Mouse (Mus musculus) v-Abl transformed pro-B cells (cell line): ENCODE results near the gene H2-Q6.
"Not testable (repeated sequence)": the region's sequence is repeated elsewhere in the genome, so short reads cannot be mapped to it uniquely, and the experiment has no call there.

Source experiments
- in situ Hi-C, 2 experiments: fragments of 400-800 bp; cut with MboI; formaldehyde crosslinking; loops; one replicate each; pipeline ENCODE4 v1.15.1; 2025; ENCODE audit not compliant: unreplicated experiment in 2 of 2

The H2-Q6 gene

DNA sequence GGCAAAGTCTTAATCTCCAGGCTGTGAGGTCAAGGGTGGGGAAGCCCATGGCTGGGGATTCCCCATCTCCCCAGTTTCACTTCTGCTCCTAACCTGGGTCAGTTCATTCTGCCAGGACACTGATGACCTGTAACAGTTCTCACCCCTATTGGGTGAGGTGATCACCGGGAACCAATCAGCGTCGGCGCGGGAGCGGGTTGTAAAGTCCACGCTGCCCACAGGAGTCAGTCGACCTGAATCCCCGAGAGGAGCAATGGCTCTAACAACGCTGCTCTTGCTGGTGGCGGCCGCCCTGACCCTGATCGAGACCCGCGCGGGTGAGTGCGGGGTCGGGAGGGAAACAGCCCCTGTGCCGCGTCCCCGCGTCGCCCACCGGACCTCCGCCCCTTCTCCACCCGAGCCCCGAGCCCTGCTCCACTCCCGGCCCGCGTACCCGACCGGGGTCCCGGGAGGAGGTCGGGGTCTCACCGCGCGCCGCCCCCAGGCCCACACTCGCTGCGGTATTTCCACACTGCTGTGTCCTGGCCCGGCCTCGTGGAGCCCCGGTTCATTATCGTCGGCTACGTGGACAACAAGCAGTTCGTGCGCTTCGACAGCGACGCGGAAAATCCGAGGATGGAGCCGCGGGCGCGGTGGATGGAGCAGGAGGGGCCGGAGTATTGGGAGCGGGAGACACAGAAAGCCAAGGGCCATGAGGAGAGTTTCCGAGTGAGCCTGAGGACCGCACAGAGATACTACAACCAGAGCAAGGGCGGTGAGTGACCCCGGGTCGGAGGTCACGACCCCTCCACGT, at the start of gene H2-Q6:
Gene H2-Q6, plus strand, starts transcription at position 227 of the 793 bp plus-strand sequence.
- in situ Hi-C loops, result not testable (repeated sequence)

DNA sequence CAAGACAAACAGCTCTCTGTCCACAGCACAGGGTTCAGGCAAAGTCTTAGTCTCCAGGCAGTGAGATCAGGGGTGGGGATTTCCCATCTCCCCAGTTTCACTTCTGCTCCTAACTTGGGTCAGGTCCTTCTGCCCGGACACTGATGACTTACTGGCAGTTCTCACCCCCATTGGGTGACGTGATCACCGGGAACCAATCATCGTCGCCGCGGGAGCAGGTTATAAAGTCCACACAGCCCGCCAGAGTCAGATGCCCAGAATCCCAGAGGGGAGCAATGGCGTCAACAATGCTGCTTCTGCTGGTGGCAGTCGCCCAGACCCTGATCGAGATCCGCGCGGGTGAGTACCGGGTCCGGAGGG, 45.3 kb upstream of the H2-Q6 start, which contains the start of gene H2-Q4:
Gene H2-Q4, plus strand, starts transcription at position 249 of the 360 bp plus-strand sequence.
- in situ Hi-C loops, result loop anchor here in 1 of 2 experiments (5.0 to 25.0 kb wide), 2 partner anchors 62 to 1367 kb away; partner anchors contain the start of genes H2-K1 and Ring1

GRCm38 (mm10) chr17:35379729-35380451, 44.8 kb upstream of the H2-Q6 start:
- in situ Hi-C loops, result loop anchor here in 1 of 2 experiments (5.0 to 25.0 kb wide), 2 partner anchors 63 to 1368 kb away; partner anchors contain the start of genes H2-K1 and Ring1

DNA sequence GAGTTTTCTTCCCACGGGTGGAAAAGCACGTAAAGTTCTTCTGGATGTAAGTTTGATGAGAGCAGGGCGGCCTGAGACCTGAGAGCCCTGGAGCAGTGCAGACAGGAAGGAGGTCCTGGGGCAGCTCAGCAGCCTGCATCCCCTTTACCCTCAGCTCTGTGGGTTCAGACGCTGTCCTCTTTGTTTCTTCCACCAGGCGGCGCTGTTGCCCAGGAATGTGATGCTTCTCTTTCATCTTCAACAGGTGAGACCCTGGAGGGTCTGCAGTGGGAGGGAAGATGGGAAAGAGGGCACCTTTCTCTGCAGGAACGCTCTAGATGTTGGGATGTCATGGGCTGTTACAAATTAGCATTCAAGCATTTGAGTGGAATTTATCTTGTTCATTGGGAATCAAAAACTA, 34.9 kb upstream of the H2-Q6 start:
- in situ Hi-C loops, result loop anchor here in 1 of 2 experiments (25.0 kb wide), 1 partner anchor 1377 kb away; the partner anchor contains the start of genes H2-K1 and Ring1

GRCm38 (mm10) chr17:35392671-35393070, 32.0 kb upstream of the H2-Q6 start:
- in situ Hi-C loops, result loop anchor here in 1 of 2 experiments (25.0 kb wide), 1 partner anchor 1380 kb away; the partner anchor contains the start of genes H2-K1 and Ring1

- in situ Hi-C loops, result loop anchor here in 1 of 2 experiments (25.0 kb wide), 1 partner anchor 1382 kb away; the partner anchor contains the start of genes H2-K1 and Ring1
These were observed 30.5 kb upstream of the H2-Q6 start for GRCm38 (mm10) chr17:35393864-35394800.

DNA sequence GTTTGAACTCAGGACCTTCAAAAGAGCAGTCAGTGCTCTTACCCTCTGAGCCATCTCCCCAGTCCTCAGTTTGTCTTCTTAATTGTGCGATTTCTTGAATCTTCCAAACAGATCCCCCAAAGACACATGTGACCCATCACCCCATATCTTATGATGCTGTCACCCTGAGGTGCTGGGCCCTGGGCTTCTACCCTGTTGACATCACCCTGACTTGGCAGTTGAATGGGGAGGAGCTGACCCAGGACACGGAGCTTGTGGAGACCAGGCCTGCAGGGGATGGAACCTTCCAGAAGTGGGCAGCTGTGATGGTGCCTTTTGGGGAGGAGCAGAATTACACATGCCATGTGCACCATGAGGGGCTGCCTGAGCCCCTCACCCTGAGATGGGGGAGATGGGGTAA, 27.7 kb upstream of the H2-Q6 start:
- in situ Hi-C loops, result loop anchor here in 1 of 2 experiments (25.0 kb wide), 1 partner anchor 1385 kb away; the partner anchor contains the start of genes H2-K1 and Ring1

DNA sequence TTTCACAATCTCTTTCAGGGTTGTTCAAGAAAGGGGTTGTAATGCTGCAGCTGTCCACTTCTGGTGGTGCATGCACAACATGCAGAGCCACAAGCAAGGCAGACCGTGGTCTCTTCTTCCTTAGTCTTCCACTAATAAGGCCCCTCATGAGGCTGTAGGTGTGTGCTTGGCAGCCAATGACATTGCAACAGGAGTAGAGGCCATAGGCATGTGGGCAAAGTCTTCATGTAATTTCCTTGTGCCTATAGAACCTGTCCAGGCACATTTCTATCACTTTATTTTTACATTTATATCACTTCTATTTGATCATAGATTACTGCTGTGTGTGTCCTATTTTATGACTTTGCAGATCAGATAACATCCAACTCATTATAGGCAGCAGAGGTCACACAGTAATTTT, 11.6 kb upstream of the H2-Q6 start:
- in situ Hi-C loops, result not testable (repeated sequence)

DNA sequence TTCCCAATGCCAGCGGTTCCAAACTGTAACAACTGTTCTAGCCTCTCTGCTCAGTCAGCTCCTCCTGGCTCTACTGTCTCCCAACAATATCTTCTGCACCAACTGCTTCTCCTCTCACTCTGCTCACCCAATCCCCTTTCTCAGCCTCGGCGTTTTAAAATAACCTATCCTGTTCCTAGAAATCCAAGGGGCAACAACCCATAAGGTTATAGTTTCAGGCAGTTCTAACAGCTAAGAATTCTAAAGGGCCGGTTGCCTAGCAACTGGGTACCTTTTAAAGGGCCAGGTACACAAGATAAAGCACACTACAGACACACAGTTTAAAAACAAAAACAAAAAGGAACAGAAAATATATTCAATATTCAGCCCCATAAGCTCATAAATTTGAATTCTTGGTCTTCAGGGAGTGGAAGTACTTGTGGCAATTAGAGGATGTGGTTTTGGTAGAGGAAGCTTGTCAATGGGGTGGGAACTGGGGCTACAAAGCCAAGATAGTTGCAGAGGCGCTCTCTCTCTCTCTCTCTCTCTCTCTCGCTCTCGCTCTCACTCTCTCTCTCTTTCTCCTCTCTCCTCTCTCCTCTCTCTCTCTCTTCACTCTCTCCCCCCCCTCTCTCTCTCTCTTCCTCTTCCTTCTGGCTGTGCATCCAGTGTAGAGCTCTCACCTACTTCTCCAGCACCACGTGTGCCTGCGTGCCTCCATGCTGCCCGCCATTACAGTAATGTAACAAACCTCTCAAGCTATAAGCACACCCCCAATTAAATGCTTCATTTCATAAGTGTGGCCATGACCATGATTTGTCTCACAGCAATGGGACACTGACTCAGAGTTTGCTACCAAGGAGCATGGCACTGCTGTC, 9.1 kb upstream of the H2-Q6 start:
- in situ Hi-C loops, result not testable (repeated sequence)

DNA sequence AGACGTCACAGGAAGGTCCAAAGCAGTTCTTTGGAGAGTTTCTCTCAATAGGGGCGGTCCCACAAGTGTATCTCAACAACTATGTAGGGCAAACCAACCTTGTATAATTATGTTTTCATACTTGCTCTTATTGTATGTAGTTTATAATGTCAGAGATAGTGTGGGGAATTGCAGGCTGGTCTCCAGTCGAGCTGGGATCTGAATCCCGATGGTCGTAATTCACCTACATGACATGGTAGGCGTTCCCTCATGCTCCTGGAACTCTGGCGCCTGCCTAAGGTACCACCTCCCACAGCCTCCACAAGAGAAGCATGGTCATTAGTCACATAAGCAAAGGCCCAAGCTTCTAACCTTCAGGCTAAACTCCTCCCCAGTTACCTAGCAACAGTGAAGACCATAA, 5.9 kb upstream of the H2-Q6 start:
- in situ Hi-C loops, result no loop called here

DNA sequence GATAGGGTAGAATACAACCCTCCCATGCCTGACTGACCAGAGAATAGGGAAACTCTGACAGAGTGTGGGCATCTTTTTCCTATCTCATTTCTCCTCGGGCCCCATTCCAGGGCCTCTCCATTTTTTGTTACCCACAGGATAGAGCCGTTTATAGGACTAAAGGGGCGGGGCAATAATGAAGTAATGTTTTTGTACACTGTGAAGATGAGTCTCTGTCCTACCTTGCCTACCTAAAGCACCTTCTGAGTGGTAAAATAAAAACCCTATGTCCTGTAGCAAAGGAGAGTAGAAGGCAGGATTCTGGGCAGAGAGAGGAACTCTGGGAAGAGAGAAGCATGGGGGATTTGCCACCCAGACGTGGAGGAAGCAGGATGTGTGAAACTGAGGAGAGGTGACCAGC, 5.1 kb upstream of the H2-Q6 start:
- in situ Hi-C loops, result not testable (repeated sequence)

DNA sequence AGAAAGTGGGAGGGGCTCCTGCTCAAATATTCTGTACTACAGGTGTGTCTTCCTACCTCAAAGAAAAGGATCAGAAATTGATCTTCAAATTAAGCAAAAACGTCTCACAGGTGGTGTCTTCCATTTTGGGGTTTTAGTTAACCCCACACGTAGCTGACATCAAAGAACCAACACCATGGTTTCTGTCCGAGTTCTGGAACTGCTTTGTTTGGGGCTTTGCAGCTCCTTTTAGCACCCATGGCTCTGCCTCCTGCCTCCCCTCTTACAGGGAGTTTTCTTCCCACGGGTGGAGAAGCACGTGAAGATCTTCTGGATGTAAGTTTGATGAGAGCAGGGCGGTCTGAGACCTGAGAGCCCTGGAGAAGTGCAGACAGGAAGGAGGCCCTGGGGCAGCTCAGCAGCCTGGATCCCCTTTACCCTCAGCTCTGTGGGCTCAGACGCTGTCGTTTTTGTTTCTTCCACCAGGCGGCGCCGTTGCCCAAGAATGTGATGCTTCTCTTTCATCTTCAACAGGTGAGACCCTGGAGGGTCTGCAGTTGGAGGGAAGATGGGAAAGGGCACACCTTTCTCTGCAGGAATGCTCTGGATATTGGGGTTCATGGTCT, 4.3 kb upstream of the H2-Q6 start:
- in situ Hi-C loops, result not testable (repeated sequence)

DNA sequence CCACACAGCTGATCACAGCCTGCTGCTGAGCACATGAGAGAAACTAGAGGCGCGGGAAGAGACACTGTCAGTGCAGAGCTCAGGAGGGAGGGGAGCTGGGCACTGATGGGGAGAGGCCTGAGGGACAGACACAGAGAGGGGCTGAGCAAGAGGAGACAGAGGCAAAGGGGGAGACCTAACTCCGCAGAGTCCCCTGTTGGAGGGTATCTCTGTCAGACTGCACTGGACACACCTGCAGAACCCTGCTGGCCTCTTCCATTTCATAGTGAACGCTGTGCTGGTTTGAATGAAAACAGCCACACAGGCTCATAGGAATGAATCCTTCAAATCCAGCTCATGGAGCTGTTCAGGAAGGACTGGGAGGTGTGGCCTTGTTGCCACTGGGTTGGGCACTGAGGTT, 3.3 kb upstream of the H2-Q6 start:
- in situ Hi-C loops, result not testable (repeated sequence)

DNA sequence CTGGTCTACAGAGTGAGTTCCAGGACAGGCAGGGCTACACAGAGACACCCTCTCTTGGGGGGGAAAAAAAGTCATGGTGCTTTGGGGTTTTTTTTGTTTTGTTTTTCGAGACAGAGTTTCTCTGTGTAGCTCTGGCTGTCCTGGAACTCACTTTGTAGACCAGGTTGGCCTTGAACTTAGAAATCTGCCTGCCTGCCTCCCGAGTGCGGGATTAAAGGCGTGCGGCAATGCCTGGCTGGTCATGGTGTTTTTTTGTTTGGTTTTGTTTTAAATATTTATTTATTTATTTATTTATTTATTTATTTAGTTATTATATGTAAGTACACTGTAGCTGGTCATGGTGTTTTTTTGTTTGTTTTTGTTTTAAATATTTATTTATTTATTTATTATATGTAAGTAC, 2.3 kb upstream of the H2-Q6 start:
- in situ Hi-C loops, result not testable (repeated sequence)

GRCm38 (mm10) chr17:35423131-35423810, 1.4 kb upstream of the H2-Q6 start:
- in situ Hi-C loops, result not testable (repeated sequence)

- in situ Hi-C loops, result not testable (repeated sequence)
These were observed 544 bp upstream of the H2-Q6 start for GRCm38 (mm10) chr17:35424106-35424505.

DNA sequence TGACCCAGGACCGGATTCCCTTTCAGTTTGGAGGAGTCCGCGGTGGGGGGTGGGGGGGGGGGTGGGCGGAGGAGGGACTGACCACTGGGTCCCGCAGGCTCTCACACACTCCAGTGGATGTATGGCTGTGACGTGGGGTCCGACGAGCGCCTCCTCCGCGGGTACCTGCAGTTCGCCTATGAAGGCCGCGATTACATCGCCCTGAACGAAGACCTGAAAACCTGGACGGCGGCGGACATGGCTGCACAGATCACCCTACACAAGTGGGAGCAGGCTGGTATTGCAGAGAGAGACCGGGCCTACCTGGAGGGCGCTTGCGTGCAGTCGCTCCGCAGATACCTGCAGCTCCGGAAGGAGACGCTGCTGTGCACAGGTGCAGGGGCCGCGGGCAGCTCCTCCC, 824 bp downstream of the H2-Q6 start:
- in situ Hi-C loops, result not testable (repeated sequence)

- in situ Hi-C loops, result not testable (repeated sequence)
These were observed 4.2 kb downstream of the H2-Q6 start for GRCm38 (mm10) chr17:35428883-35429282.
